Mouse (Mus musculus) embryonic facial prominence, embryonic 10.5 days (tissue): ENCODE measurements around the gene Fbxl15. TPM values are rescaled to one million over a fixed set of nuclear protein-coding genes. Genes with fewer than 3 reads are reported as not detected.

ENCODE experiments used
- DNase-seq: peaks from one replicate; pipeline ENCODE4 v3.0.0-alpha.2; 2017; ENCODE audit warnings: low spot score
- H3K27ac ChIP-seq: fragments of 300-500 bp; sonication (generic); replicated peaks from 2 replicates; pipeline ENCODE4 v1.5.1; 2016; ENCODE audit warnings: mild to moderate bottlenecking
- H3K27me3 ChIP-seq: fragments of 300-500 bp; sonication (generic); replicated peaks from 2 replicates; pipeline ENCODE4 v1.6.1; 2016; ENCODE audit warnings: low read depth, mild to moderate bottlenecking; ENCODE audit not compliant: poor library complexity, severe bottlenecking
- H3K36me3 ChIP-seq: fragments of 300-500 bp; sonication (generic); replicated peaks from 2 replicates; pipeline ENCODE4 v1.6.1; 2016; ENCODE audit warnings: mild to moderate bottlenecking, moderate library complexity
- H3K4me1 ChIP-seq: fragments of 300-500 bp; sonication (generic); 2 replicates; pipeline ENCODE4 v1.6.1; 2016
- H3K4me3 ChIP-seq: fragments of 300-500 bp; sonication (generic); 2 replicates; pipeline ENCODE4 v1.5.1; 2016; ENCODE audit warnings: mild to moderate bottlenecking, moderate library complexity
- H3K9me3 ChIP-seq: fragments of 300-500 bp; sonication (generic); 2 replicates; pipeline ENCODE4 v1.6.1; 2016; ENCODE audit warnings: mild to moderate bottlenecking
- WGBS: fragments of 180-500 bp; shearing (Covaris S2); methylation state at CpG from one replicate; pipeline ENCODE4 v1.1.7; 2016; 5-methylcytosine and 5-hydroxymethylcytosine counted together
- polyA plus RNA-seq: library from polyadenylated mRNA; unstranded; fragments of >200 nt; fragmentation: Nextera tagmentation; extraction: Ambion mirVana; gene quantifications from 2 replicates; pipeline ENCODE4 v1.2.1, GENCODE M21; 2016

Gene Fbxl15
- polyA plus RNA-seq, 1 experiment from 2014 or later: 17.1 TPM

GRCm38 (mm10) chr19:46311341-46311740, 16.6 kb upstream of the Fbxl15 start:
- no peak overlapping the region for H3K27ac ChIP-seq
- H3K4me1 ChIP-seq: peaks cover 27% of the 10 kb centered on the region
- DNase-seq: peak; percentile 6
- H3K27me3 ChIP-seq: peaks cover 98% of the 10 kb centered on the region
- 83% methylated on average over 9 of the region's 9 CpGs for WGBS
- peaks cover 27% of the 10 kb centered on the region for H3K36me3 ChIP-seq
- H3K4me3 ChIP-seq: no peak overlapping the region
- H3K9me3 ChIP-seq: no peaks in the 10 kb centered on the region

- H3K4me3 ChIP-seq: no peak overlapping the region
- H3K4me1 ChIP-seq: peaks cover 33% of the 10 kb centered on the region
- no peaks in the 10 kb centered on the region for H3K9me3 ChIP-seq
- no peak overlapping the region for H3K27ac ChIP-seq
- peaks cover 27% of the 10 kb centered on the region for H3K36me3 ChIP-seq
- peaks cover 98% of the 10 kb centered on the region for H3K27me3 ChIP-seq
- no peak for DNase-seq
- WGBS: 92% methylated on average over 21 of the region's 21 CpGs
These were observed 15.4 kb upstream of the Fbxl15 start for GRCm38 (mm10) chr19:46312566-46312965.

- H3K36me3 ChIP-seq: peaks cover 27% of the 10 kb centered on the region
- 88% methylated on average over 9 of the region's 9 CpGs for WGBS
- DNase-seq: no peak
- peaks cover 98% of the 10 kb centered on the region for H3K27me3 ChIP-seq
- no peak overlapping the region for H3K4me3 ChIP-seq
- no peaks in the 10 kb centered on the region for H3K9me3 ChIP-seq
- no peak overlapping the region for H3K27ac ChIP-seq
- H3K4me1 ChIP-seq: peaks cover 39% of the 10 kb centered on the region
These were observed 14.9 kb upstream of the Fbxl15 start for GRCm38 (mm10) chr19:46313116-46313515.

GRCm38 (mm10) chr19:46313591-46313990, 14.4 kb upstream of the Fbxl15 start:
- H3K36me3 ChIP-seq: peaks cover 27% of the 10 kb centered on the region
- peak; percentile 7 for DNase-seq
- 76% methylated on average over 6 of the region's 6 CpGs for WGBS

GRCm38 (mm10) chr19:46314151-46314601, 13.8 kb upstream of the Fbxl15 start:
- H3K4me1 ChIP-seq: peaks cover 38% of the 10 kb centered on the region
- H3K36me3 ChIP-seq: peaks cover 27% of the 10 kb centered on the region
- no peak overlapping the region for H3K27ac ChIP-seq
- peak overlapping the region; percentile 29; the same call in 1 of the 2 replicates for H3K4me3 ChIP-seq
- 12% methylated on average over 18 of the region's 18 CpGs for WGBS
- H3K27me3 ChIP-seq: peaks cover 100% of the 10 kb centered on the region
- DNase-seq: peak; percentile 41
- H3K9me3 ChIP-seq: no peaks in the 10 kb centered on the region

More at GRCm38 (mm10) chr19:46313591-46313990, 14.4 kb upstream of the Fbxl15 start:
- Histone ChIP-seq H3K27ac (no peak overlapping the region), H3K4me1 (peaks cover 38% of the 10 kb centered on the region), H3K4me3 (no peak overlapping the region), H3K27me3 (peaks cover 98% of the 10 kb centered on the region), H3K9me3 (no peaks in the 10 kb centered on the region)

GRCm38 (mm10) chr19:46314872-46315742, 12.9 kb upstream of the Fbxl15 start:
- peaks cover 20% of the 10 kb centered on the region for H3K36me3 ChIP-seq
- DNase-seq: peak; percentile 11
- no peaks in the 10 kb centered on the region for H3K9me3 ChIP-seq
- H3K4me1 ChIP-seq: peaks cover 42% of the 10 kb centered on the region
- peak overlapping the region; percentile 35; the same call in 1 of the 2 replicates for H3K27ac ChIP-seq
- H3K27me3 ChIP-seq: peaks cover 100% of the 10 kb centered on the region
- H3K4me3 ChIP-seq: peak overlapping the region; percentile 29; the same call in 1 of the 2 replicates
- 42% methylated on average over 14 of the region's 14 CpGs for WGBS

- DNase-seq: peak; percentile 32
- H3K4me3 ChIP-seq: peak overlapping the region; percentile 56; the same call in 1 of the 2 replicates
- WGBS: 55% methylated on average over 12 of the region's 12 CpGs
- H3K4me1 ChIP-seq: peaks cover 44% of the 10 kb centered on the region
- H3K36me3 ChIP-seq: peaks cover 11% of the 10 kb centered on the region
- H3K27ac ChIP-seq: no peak overlapping the region
- peaks cover 100% of the 10 kb centered on the region for H3K27me3 ChIP-seq
- no peaks in the 10 kb centered on the region for H3K9me3 ChIP-seq
These were observed 12.0 kb upstream of the Fbxl15 start for GRCm38 (mm10) chr19:46315752-46316610.

- H3K27ac ChIP-seq: 0 out of 2 replicates have a peak overlapping the region, but pooled peaks have one; percentile 30
- peaks cover 55% of the 10 kb centered on the region for H3K4me1 ChIP-seq
- H3K27me3 ChIP-seq: peaks cover 100% of the 10 kb centered on the region
- no peaks in the 10 kb centered on the region for H3K9me3 ChIP-seq
- 28% methylated on average over 15 of the region's 15 CpGs for WGBS
- H3K36me3 ChIP-seq: peaks cover 1% of the 10 kb centered on the region; the same call in 1 of the 2 replicates
- peak; percentile 17 for DNase-seq
- H3K4me3 ChIP-seq: peak overlapping the region; percentile 56
These were observed 11.0 kb upstream of the Fbxl15 start for GRCm38 (mm10) chr19:46316846-46317545.

- Histone ChIP-seq H3K27ac (peak overlapping the region; percentile 30; the same call in 1 of the 2 replicates), H3K9me3 (no peaks in the 10 kb centered on the region), H3K36me3 (no peaks in the 10 kb centered on the region), H3K4me3 (peak overlapping the region; percentile 56), H3K4me1 (peaks cover 60% of the 10 kb centered on the region), H3K27me3 (peaks cover 100% of the 10 kb centered on the region)
- no peak for DNase-seq
- 2% methylated on average over 48 of the region's 48 CpGs for WGBS
These were observed 10.5 kb upstream of the Fbxl15 start for GRCm38 (mm10) chr19:46317546-46317885.

- Histone ChIP-seq H3K4me1 (peaks cover 60% of the 10 kb centered on the region), H3K9me3 (no peaks in the 10 kb centered on the region), H3K4me3 (peak overlapping the region; percentile 56), H3K27me3 (peaks cover 100% of the 10 kb centered on the region), H3K27ac (0 out of 2 replicates have a peak overlapping the region, but pooled peaks have one; percentile 30), H3K36me3 (no peaks in the 10 kb centered on the region)
- DNase-seq: peak; percentile 29
- 2% methylated on average over 42 of the region's 42 CpGs for WGBS
These were observed 9.9 kb upstream of the Fbxl15 start for GRCm38 (mm10) chr19:46318031-46318471.

GRCm38 (mm10) chr19:46318586-46319378, 9.2 kb upstream of the Fbxl15 start:
- Histone ChIP-seq H3K27me3 (peaks cover 100% of the 10 kb centered on the region), H3K4me1 (peaks cover 60% of the 10 kb centered on the region), H3K9me3 (no peaks in the 10 kb centered on the region), H3K36me3 (no peaks in the 10 kb centered on the region), H3K4me3 (peak overlapping the region; percentile 33), H3K27ac (no peak overlapping the region)
- 10% methylated on average over 16 of the region's 16 CpGs for WGBS
- DNase-seq: peak; percentile 70
